Mouse (Mus musculus): ENCODE data around the gene 4930519G04Rik.
"Not testable (repeated sequence)": the region's sequence is repeated elsewhere in the genome, so short reads cannot be mapped to it uniquely, and the experiment has no call there.

DNA sequence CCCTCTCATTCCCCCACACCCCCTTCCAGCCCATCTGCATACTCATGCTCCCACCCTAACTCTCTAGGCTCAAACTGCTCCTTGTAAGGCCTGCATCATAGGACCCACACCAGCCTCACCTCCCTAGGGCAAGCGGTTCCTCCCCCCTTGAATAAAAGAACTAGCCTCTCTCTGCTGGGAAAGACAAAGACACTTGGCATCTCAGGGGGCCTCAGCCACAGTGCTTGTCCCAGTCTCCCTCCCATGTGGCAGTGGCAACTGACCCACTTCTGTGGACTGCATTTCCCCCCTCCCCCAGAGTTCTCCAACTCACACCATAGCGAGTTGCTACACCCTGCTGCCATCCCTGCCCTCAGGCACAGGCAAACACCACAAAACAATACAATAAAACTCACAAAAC lies 9.1 kb upstream of the 4930519G04Rik start:
- not testable (repeated sequence) for TF ChIP-seq CTCF (IDR thresholded peaks at IDR 0.05; ENCODE audit: control insufficient read depth, insufficient read depth, insufficient read length); CEBPB (IDR thresholded peaks at IDR 0.05; ENCODE audit: low read depth); FOSL1 (IDR thresholded peaks at IDR 0.05; ENCODE audit: insufficient read depth, low read length, poor library complexity, severe bottlenecking)
